Mouse (Mus musculus) induced T-regulatory cell, adult 2 months (primary cell): Measurements from ENCODE around the gene Bbs9.

Source experiments
- DNase-seq: peaks from one replicate; pipeline ENCODE4 v3.0.0-alpha.2; 2012; ENCODE audit warnings: low read depth

Gene Bbs9

DNA sequence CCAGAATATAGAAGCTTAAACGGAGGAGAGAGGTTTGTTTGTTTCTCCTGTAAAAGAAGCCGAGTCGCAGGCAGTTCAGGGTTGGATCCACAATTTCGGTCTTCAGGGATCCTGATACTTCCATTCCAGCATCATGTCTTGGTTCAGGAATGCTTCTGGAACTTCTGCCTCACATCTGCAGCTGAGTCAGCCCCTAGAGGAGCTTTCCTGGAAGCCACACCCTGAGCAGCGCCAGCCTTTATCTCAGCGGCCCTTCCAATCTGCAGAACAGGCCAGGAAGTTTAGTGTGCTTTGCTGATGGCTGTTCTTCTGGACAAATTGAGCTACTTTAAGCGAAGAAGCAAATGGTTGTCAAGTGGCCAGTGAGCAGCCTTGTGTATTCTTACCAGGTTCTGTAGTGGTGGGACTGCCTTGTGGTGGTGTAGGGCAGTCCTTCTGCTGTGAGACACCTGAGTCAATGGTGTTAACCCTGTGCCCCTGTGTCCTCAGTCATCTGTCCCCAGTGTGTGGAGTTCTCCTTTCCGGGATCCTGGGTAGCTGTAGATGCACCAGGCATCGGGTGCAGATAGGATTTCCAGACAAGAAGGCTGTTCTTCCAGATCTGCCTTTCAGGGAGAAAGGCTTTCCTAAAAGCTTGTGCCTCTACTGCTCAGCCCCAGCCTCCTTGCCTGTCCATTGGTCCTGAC lies 157.4 kb downstream of the Bbs9 start:
- no peak for DNase-seq

DNA sequence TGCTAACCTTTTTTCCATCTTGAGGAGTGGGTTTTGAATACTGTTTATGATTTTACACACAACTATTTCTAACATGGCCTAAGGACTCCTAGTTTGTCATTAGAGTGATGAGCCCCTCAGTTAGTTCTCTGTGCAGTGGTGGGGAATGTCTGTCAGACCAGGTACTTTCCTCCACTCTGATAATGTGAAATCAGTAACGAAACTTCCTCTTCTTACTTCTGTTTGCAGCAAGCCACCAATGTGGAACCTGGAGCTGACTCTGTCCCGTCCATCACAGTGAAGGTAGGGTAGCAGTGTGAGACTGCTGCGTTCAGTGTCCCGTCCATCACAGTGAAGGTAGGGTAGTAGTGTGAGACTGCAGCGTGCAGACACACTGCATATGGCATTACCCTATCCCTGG lies 163.0 kb downstream of the Bbs9 start:
- DNase-seq: no peak

DNA sequence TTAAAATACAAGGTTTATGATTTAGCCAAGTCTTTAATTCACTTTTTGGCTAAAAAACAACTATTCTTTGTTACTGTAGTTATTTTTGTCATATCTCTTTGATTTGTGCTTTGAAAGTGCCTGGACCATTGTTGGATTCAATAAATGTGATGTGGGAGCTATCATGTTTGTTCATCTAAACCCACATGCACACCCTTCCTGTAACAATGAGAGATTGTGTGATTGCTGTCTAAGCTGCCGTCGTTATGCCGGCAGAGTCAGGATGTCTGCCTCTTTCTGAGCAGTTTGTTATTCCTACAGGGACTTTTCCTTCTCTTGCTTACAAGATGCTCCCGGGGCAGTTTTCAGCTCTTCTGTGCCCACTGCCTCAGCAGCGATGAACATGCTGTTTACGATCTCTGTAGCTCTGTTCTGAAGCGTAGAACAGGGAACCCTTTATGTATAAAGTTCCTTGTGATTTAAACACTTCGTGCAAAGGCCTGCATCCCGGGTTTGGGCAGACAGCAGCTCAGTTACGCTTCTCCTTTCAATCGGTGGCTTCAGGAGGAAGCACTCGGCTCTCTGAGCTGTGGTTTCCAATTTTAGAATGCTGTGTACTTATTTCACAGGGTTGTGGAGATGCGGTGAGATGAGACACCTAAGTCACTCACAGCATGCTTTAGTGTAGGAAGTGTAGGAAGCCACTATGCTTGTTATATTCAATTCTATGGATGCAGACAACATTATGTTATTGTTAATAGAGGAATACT lies 165.3 kb downstream of the Bbs9 start:
- peak; percentile 43 for DNase-seq

DNA sequence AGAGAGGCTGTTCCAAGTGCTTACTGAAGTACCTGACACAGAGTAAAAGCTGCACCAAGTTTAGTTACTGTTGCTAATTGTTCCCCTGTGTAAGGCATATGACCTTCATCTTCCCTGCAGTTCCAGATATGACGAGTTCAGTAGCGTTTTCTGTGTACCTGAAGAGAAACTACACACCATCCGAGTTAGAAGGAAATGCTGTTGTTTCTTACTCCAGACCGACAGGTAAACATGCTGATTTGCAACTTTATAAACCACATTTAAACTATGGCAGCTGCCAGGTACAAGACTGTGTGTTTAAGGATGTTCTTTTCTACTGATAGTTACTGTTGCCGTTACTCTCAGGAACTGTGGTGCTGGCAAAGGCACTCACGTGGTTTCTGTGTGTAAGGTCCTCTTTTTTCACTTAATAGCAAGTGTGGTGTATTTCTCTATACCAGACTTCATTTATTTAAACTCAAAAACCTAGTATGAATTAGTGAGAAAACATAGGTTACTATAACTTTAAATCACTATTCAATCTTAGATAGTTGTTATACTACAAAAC lies 170.4 kb downstream of the Bbs9 start:
- peak; percentile 64 for DNase-seq

DNA sequence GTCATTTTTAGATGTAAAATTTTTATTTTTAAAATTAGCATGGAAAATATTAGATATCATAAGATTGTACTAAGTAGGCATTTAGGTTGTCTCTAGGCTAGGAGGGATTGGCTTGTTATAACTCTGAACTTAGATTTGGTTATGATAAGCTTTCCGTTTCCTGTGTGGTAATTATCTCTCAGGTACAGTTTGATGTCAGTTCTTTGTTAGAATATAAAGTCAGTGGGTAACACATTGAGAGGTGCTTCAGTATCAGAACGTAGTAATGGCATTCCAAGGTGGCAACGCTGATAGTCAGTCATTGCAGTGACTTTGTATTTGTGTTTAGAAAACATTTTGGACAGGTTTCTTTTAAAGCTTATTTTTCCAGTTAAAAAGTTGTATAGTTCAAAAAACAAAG lies 170.9 kb downstream of the Bbs9 start:
- DNase-seq: peak; percentile 67

DNA sequence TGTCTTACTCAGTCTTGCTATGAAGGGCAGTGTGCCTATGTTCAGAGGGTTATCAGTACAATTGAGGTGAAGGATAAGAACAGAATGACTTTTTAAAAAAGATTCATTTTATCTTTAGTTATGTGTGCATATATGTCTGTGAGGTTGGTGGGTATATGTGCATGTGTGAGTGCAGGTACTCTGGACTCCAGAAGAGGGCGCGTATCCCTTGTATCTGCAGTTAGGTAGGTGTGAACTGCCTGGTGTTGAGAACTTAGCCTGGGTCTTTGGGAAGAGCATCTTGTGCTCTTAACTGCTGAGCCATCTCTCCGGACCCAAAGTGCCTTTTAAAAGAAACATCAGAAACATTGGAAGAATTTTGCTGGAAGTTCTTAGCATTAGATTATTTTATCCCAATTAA lies 172.6 kb downstream of the Bbs9 start:
- DNase-seq: no peak

DNA sequence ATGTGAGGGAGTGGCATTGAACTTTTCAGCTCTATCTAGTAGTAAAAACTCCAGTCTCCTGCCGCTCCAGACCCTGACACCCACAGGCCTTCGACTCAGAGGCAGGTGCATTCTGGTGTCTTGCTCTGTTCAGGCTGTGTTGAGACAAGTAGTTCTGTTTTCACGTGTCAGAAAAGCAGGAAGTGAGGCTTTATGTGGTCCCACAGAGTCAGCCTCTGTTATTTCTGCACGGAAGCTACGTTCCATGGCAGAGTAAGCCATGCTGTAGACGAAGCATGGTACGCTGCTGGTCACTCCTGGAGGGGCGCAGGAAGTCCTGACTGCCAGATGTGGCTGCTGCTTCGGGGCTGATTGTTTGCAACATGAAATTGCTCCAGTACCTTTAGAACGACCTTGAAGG lies 174.1 kb downstream of the Bbs9 start:
- peak; percentile 74 for DNase-seq

DNA sequence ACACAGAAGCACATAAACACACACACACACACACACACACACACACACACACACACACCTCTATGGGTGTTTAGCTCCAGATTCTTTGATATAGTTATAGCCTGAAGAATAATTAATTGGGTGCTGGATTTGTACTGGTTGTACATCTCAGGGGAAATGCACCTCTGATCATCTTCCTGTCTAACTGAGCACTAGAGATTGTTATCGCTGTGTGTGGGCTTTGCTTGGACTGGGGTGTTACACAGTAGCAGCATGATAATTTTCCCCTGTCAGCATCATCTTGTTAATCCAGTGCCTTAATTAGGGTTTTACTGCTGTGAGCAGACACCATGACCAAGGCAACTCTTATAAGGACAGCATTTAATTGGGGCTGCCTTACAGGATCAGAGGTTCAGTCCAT lies 175.3 kb downstream of the Bbs9 start:
- DNase-seq: peak; percentile 71

DNA sequence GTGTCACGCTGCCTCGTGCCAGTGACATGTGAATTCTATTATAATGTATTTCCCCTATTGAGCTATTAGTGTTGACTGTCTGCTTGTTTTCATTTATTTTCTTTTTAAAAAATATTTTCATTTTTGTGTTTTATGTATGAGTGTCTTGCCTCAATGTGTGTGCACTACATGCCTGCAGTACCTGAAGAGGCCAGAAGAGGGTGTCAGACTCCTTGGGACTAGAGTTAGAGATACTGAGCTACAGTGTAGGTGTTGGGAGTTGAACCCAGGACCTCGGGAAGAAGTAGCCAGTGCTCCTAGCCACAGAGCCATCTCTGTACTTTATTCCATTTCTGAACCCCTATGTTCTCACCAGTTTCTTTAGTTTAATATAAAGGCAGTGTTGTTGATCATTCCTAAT lies 176.1 kb downstream of the Bbs9 start:
- peak; percentile 42 for DNase-seq

DNA sequence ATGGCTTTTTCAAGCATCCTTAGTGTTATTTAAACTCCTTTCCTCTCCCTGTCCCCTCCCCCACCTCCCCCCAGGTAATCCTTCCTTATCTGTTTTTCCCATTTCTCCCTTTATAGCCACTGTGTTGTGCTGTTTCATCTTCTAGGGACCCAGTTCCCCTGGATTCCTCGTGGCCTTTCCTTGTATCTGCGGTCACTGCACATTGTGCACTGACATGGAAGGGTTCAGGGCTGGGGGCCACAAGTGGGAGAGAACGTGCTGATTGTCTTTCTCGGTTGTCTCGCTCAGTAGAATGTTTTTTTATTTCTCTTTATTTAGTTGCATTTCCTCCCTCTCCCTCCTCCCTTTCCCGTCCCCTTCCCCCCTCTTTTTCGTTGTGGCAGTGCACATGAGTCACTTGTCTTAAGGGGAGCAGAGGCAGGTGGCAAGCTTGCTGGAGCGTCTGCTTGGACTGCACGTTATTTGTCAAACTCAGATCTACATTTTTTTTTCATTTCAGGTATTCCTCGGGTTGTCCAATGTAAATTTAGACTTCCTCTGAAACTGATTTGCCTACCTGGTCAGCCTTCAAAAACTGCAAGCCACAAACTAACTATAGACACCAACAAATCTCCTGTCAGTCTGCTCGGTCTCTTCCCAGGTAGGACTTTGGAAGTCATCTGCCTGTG lies 179.3 kb downstream of the Bbs9 start:
- no peak for DNase-seq

DNA sequence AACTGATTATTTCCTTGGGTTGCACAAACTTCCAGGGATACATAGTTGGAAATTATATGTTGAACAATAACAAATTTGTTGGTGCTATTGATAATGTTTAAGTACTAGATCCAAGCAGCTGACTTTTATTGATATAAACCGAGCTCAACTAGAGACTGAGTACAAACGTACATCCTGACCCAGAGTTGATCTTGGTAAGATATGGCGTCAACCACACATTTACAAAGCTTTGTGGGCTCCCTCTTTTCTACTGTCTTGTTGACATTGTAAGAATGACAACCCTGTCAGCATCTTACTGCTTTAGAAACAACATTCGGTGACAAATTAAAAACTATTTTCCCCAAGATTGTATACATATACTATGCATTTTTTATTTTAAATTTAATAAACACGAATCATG lies 181.7 kb downstream of the Bbs9 start:
- peak; percentile 40 for DNase-seq

DNA sequence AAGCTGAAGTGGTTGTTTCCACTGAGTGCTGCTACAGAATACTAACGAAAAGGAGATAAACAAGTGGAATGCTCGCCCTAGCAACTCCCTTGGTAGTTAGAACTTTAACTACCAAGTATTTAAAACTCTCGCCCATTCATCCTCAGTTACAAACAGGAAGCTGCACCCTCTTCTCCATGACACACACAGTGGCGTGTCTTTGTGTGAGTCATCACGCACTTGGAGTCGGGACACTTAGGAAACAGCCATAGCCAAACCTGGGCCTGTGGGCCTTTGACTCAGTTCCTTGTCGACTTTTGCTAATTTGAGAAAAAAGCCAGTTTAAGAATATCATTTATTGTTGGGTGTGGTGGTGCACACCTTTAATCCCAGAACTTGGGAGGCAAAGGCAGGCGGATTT lies 189.6 kb downstream of the Bbs9 start:
- DNase-seq: no peak

DNA sequence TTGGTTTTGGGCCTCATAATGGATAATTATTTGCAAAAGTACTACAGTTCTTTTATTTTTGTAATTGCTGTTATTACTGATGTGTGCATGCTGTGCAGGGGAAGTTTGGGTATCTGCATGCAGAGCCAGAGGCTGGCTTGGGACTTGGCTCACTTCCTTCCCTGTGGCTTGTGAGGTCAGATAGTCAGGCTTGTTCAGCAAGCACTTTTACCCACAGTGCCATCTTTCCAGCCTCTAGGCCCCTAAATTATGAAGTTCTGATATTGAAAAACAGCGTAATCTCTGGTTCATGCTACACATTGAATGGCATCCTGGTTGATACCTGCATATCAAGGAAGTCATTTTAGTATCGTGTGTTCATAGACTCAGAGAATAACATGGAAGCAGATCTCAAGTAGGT lies 197.4 kb downstream of the Bbs9 start:
- DNase-seq: no peak

DNA sequence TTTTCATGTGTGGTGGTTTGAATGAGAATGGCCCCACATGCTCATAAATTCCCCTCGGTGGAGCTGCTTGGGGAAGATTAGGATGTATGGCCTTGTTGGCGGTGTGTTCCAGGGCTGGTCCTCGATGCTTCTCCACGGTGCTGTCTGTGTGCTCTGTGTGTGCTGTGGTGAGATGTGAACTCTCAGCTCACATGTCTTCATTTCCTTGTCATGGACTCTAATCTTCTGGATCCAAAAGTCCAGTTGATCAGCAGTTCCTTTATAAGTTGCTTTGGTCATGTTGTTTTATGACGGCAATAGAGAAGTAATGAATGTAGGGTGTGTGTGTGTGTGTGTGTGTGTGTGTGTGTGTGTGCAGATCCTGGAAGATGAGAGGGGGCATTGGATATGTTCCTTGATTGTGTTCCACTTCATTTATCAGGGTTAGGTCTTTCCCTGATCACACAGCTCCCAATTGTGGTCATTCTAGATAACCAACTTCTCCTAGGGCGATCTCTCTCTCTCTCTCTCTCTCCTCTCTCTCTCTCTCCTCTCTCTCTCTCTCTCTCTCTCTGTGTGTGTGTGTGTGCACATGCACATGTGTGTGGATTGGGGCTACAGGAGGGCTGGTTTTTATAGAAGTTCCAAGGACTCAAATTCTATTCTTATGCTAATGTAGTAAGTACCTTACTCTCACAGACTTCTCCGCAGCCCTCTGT lies 201.8 kb downstream of the Bbs9 start:
- no peak for DNase-seq

DNA sequence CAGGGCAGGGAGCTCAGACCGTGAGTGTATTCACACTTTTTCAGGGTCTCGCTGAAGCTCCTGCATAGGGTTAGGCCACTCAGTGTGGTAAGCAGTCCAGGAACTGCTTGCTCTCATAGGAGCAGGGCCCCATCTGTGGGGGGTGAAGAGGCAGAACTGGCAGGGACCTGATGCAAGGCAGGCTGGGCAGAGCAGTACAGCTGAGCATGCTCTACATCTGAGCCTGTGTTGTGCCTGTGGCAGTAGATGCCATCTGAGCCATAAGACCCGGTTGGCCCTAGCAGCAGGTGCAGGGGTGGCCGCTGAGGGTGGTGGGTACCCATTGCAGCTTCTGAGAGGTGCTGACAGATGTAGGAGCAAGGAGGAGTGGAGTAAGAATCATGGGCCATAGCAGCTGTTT lies 202.5 kb downstream of the Bbs9 start:
- DNase-seq: no peak

DNA sequence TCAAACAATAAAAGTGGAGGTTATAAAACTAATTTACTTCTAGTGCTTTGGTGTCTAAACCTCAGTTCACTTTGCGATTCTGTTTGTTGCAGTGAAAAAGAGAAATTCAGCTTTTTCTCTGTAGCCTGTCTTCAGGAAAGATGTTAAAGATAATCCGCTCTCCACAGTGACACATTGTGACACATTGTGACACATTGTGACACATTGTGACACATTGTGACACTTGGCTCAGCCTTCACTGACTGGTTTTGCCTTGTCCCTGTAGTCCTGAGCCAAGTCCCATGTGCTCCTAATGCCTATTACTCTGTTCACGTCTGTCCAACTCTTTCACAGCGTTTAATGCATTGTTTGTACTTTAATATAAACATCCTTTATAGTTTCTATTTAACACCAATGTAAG lies 203.0 kb downstream of the Bbs9 start:
- no peak for DNase-seq

DNA sequence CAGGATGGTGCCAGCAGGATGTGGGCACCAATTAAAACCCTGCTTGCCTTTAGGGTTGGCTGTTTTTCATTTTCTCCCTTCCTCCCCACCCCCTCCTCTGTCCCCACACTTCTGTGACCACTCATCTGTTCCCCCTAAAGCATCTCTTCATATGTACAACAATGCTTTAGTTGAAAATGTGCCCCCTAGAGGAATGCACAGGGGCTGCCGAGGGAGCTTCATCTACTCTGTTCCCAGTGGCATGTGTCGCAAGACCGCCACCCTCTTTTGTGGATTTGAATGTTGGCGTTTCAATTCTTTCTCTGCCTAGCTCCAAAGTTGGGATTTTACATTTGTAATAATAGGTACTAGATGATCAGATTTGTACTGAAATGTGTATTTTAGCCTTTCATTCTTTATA lies 204.0 kb downstream of the Bbs9 start:
- DNase-seq: no peak

DNA sequence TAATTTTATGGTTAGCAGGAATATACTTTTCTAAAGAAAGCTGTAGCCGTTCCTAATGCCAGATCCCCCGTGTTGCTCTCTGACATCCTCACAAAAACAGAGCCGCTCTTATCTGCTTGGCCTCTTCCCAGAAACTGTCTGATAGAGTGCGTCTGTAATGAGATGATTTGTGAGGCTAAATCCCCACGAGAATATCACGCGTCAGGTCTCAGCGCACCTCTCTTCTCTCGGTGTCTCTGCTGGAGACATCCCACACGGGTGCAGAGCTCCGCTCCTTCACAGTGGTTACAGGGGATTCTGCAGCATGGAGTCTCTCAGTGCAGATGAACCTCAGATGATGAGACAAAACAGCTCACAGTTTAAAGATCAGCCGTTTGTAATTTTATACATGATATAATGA lies 204.5 kb downstream of the Bbs9 start:
- DNase-seq: no peak

DNA sequence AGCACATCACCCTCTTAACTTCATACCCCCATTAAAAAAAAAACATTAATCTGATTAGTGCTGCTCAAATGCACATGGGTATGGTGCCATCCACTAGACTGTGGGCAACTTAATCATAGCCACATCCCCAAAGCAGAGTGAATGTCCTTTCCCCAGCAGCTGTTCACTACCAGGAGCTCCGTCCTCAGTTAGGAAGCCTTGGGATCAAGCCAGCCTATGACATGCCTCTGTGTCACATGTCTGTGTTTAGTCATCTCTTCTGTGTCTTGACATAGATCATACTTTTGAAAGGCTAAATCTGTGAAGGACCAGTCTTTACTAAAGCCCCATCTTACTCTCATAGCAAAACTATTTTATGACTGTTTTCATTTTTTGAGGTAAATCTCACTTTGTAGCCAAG lies 205.0 kb downstream of the Bbs9 start:
- DNase-seq: no peak

DNA sequence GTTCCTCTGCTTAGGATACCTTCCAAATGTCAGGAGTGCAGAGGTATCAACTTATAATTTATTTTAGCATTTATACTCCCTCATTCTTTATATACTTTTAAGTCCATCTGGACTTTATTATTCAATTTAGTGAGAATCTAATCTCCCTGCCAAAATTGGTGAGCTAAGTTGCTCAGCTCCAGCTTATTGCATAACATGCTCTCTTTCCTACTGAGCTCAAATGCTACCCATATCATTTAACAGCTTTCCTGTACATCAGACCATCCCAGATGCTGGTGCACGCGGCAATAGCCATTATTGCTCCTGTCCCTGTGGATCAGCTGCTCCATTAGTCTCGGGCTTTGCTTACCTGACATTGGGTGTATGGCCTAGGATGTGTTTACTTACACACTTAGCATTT lies 208.3 kb downstream of the Bbs9 start:
- no peak for DNase-seq

DNA sequence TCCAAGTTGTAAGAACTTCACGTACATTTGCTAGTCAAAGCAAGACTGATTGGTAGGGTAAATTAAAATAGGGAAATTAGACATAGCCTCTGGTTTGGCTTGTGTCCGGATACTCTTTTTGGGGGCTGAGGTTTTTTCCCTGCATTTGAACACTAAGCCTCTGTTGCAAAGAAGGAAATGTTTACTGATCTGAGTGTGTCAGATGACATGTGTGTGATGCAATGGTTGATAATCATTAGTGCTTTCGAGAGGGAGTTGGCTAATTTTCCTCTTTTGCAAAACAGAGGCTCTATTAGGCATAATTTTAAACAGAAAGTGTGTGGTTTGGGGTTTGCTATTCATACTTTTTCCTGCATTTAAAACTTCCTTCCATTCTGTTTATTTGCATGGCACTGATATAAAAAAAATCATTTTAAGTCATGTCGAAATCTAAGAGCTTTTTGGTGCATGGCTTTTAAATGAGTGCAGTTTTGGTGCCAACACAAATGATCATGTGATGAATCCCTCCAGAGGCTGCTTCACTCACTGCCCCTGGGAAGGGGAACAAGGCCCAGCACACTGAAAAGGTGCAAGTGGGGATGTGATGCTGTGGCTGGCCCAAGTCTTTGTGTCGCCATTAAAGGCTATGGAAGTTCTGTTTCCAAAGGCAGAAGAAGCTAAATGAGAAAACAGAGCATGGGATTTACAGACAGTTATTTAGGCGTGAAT lies 211.4 kb downstream of the Bbs9 start:
- DNase-seq: no peak

DNA sequence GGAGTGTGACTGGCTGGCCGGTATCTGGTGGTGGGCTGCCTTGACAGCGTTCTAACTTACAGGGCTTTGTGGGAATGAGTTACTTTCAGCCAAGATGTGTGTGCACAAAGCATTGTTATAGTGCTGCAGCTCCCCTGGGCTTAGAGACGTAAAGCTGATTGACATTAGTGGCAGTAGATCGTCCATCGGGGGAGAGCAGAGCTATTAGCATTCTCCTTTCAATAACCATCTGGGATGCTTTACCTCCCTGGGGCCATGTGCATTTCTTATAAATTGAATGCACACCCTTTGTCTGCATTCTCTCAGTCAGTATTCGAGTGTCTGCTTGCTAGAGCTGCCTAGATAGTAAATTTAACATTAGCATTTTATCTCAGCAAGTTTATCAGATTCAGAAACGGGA lies 214.7 kb downstream of the Bbs9 start:
- DNase-seq: no peak
